15 mouse cellular contexts compared by ENCODE assay signal in the genomic region with DNA sequence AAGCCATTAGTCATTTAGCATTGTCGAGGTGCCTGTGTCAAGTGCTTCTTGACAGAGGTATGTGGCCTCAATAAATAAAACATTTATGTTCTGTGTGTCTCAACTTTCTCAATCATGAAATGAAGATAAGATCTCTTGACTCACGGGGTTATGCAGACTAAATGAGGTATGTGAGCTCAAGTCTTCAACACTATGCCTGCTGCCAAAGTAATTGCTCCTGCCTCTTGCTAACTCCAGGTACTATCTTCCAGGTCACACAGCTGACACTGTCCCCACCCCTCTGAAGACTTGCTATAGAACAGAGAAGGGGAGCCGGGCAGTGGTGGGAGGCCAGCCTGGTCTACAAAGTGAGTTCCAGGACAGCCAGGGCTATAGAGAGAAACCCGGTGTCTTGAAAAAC. TPM values are rescaled to one million over a fixed set of nuclear protein-coding genes. Genes with fewer than 3 reads are reported as not detected.
DNase-seq lines count a peak whose midpoint lies in the region; ATAC-seq and TF ChIP-seq lines count a peak whose summit lies in the region.
"Had no signal": no experiment of that assay in that cellular context is flagged by ENCODE, and none has a peak within 500 bp of the region (broad histone marks: within the 10 kb centered on the region; RNA-seq: fewer than 3 reads in every experiment).

No protein-coding gene starts in this region.

- 21% methylated on average over 4 of the region's 4 CpGs for WGBS in lung, postnatal 0 days

- no peaks in the 10 kb centered on the region for H3K36me3 ChIP-seq in lung, postnatal 0 days (ENCODE audit: insufficient read depth, low read length)
- H3K36me3 ChIP-seq: heart, embryonic 12.5 days; hindbrain, embryonic 15.5 days; midbrain, embryonic 15.5 days; neural tube, embryonic 12.5 days had no signal

- no peaks in the 10 kb centered on the region for H3K27me3 ChIP-seq in lung, postnatal 0 days (replicated peaks; ENCODE audit: insufficient read depth, low read length)
- H3K27me3 ChIP-seq: heart, embryonic 12.5 days; hindbrain, embryonic 15.5 days; midbrain, embryonic 15.5 days; neural tube, embryonic 12.5 days had no signal

- H3K9ac ChIP-seq in lung, postnatal 0 days (replicated peaks; ENCODE audit: low read depth) = no peak overlapping the region
- H3K9ac ChIP-seq: heart, embryonic 12.5 days; hindbrain, embryonic 15.5 days; midbrain, embryonic 15.5 days; neural tube, embryonic 12.5 days had no signal

- no peak overlapping the region for H3K4me3 ChIP-seq in lung, postnatal 0 days (ENCODE audit: low read depth, low read length)
- H3K4me3 ChIP-seq: heart, embryonic 12.5 days; hindbrain, embryonic 15.5 days; midbrain, embryonic 15.5 days; neural tube, embryonic 12.5 days had no signal

- H3K9me3 ChIP-seq in lung, postnatal 0 days (ENCODE audit: low read length) = no peaks in the 10 kb centered on the region
- H3K9me3 ChIP-seq: heart, embryonic 12.5 days; hindbrain, embryonic 15.5 days; midbrain, embryonic 15.5 days; neural tube, embryonic 12.5 days had no signal

- ATAC-seq in lung, postnatal 0 days = peak; percentile 70
- ATAC-seq: midbrain, embryonic 15.5 days had no signal

- DNase-seq in 3T3-L1 (ENCODE audit: low read depth, low spot score) (peak; percentile 57), NIH3T3 (ENCODE audit: low read depth) (peak; percentile 51), liver (peak; percentile 61)
- peak; percentile 92 for DNase-seq in lung, postnatal 0 days (ENCODE audit: low spot score)
- DNase-seq in cerebellum, postnatal 25 days = no peak
- no peak for DNase-seq in left cerebral cortex, adult 18-20 months (ENCODE audit: low spot score in 2 of 2)
- no peak for DNase-seq in embryo, embryonic 11 days
- no peak for DNase-seq in right cerebral cortex, adult 18-20 months

- TF ChIP-seq EP300 in lung, postnatal 0 days (IDR thresholded peaks at IDR 0.05) = peak; percentile 96

- peak overlapping the region; percentile 23 for H3K4me2 ChIP-seq in lung, postnatal 0 days (replicated peaks; ENCODE audit: low read depth, low read length)
- H3K4me2 ChIP-seq: heart, embryonic 12.5 days; hindbrain, embryonic 15.5 days; midbrain, embryonic 15.5 days; neural tube, embryonic 12.5 days had no signal

- peak overlapping the region; percentile 92 for H3K27ac ChIP-seq in lung, postnatal 0 days (ENCODE audit: low read length)
- H3K27ac ChIP-seq: hindbrain, embryonic 15.5 days; kidney, postnatal 0 days; macrophage; midbrain, embryonic 15.5 days; neural tube, embryonic 12.5 days had no signal

- H3K4me1 ChIP-seq in lung, postnatal 0 days (ENCODE audit: insufficient read depth, low read depth, low read length) = no peaks in the 10 kb centered on the region
- H3K4me1 ChIP-seq: neural tube, embryonic 12.5 days had no signal

- TF ChIP-seq CTCF in lung, postnatal 0 days (IDR thresholded peaks at IDR 0.05) = no peak

RNA-seq across cellular contexts. Expression of a gene that starts 0.9 kb away (rescaled TPM):
- polyA plus RNA-seq in lung, postnatal 0 days (2015; fragmentation: Nextera tagmentation; extraction: Ambion mirVana) = 30.4 and 31.0 TPM in 2 replicates
- under 1 TPM; 0.28 to 0.63 TPM for total RNA-seq in left cerebral cortex, adult 18-20 months (2021)
- total RNA-seq: common myeloid progenitor, adult 5-6 weeks had no signal

RNA-seq across cellular contexts. Expression of a gene that starts 12.9 kb away (rescaled TPM):
- polyA plus RNA-seq in lung, postnatal 0 days (2015; fragmentation: Nextera tagmentation; extraction: Ambion mirVana) = 29.6 and 30.2 TPM in 2 replicates
- 100 to 1,000 TPM in 1 of 2 experiments, 10 to 100 TPM in 1; 95.3 to 100 TPM for total RNA-seq in left cerebral cortex, adult 18-20 months (2021)

RNA-seq across cellular contexts. Expression of a gene that starts 49.0 kb away (rescaled TPM):
- 33.6 and 40.6 TPM in 2 replicates for polyA plus RNA-seq in lung, postnatal 0 days (2015; fragmentation: Nextera tagmentation; extraction: Ambion mirVana)
- 10 to 100 TPM; 18.2 to 19.9 TPM for total RNA-seq in left cerebral cortex, adult 18-20 months (2021)

Comparison
In these comparisons a context has a peak if more than half of its experiments do, and no peak if none do; other contexts are left out.
1. DNase-seq: peak in 3T3-L1 (single experiment), NIH3T3 (single experiment), liver (single experiment) and lung, postnatal 0 days (single experiment); none in cerebellum, postnatal 25 days (0 of 2), left cerebral cortex, adult 18-20 months (0 of 2), embryo, embryonic 11 days (single experiment) and right cerebral cortex, adult 18-20 months (single experiment).